In genomic region chr7:137313904-137314691, GRCm38 (mm10) we compare ENCODE assay signal across 8 mouse cellular contexts. TPM values are rescaled to one million over a fixed set of nuclear protein-coding genes. Genes with fewer than 3 reads are reported as not detected.
DNase-seq lines count a peak whose midpoint lies in the region; ATAC-seq and TF ChIP-seq lines count a peak whose summit lies in the region.

TSS of gene Ebf3 (minus strand) at chr7:137314445.

- ATAC-seq in kidney, embryonic 14.5 days (ENCODE audit: low FRiP score, low TSS enrichment), result peak; percentile 79

- no peaks in the 10 kb centered on the region for H3K9me3 ChIP-seq in heart, embryonic 10.5 days
- no peaks in the 10 kb centered on the region for H3K9me3 ChIP-seq in kidney, embryonic 14.5 days (ENCODE audit: control insufficient read depth, low read length)

- H3K4me2 ChIP-seq in kidney, embryonic 14.5 days (replicated peaks; ENCODE audit: low read depth, low read length), result peak within 1 kb of the TSS; percentile 95

- peaks cover 97% of the 10 kb centered on the region for H3K27me3 ChIP-seq in heart, embryonic 10.5 days (ENCODE audit: insufficient read depth, poor library complexity, severe bottlenecking)
- peaks cover 85% of the 10 kb centered on the region for H3K27me3 ChIP-seq in kidney, embryonic 14.5 days (ENCODE audit: control insufficient read depth, insufficient read depth, low read length)
- peaks cover 94% of the 10 kb centered on the region for H3K27me3 ChIP-seq in small intestine, adult 2 months (ENCODE audit: control insufficient read depth, insufficient read depth, low read length)

- TF ChIP-seq POLR2A in small intestine, adult 2 months (IDR thresholded peaks at IDR 0.05; ENCODE audit: low read depth, low read length), result no peak

- DNase-seq in layer of hippocampus, adult 9-11 months, result peak; percentile 30
- DNase-seq in layer of hippocampus, postnatal 25 days (ENCODE audit: extremely low spot score in 1 of 2, low spot score in 1 of 2), result no peak
- DNase-seq in embryo, embryonic 9.5 days (ENCODE audit: extremely low spot score), result peak; percentile 90
- DNase-seq in heart, embryonic 10.5 days (ENCODE audit: low spot score), result peak; percentile 90
- peak; percentile 77 for DNase-seq in lung, postnatal 14 days
- no peak for DNase-seq in layer of hippocampus, adult 9-10 months (ENCODE audit: low spot score)

- TF ChIP-seq CTCF in small intestine, adult 2 months (IDR thresholded peaks at IDR 0.05; ENCODE audit: extremely low read depth, insufficient read length, insufficient replicate concordance, low read depth, low read length), result no peak

- peak within 1 kb of the TSS; percentile 82 for H3K27ac ChIP-seq in heart, embryonic 10.5 days
- H3K27ac ChIP-seq in kidney, embryonic 14.5 days (ENCODE audit: low read depth, low read length), result no peak within 1 kb of the TSS; the same call in 1 of the 2 replicates
- H3K27ac ChIP-seq in small intestine, adult 2 months (ENCODE audit: insufficient read depth, low read depth, low read length), result no peak within 1 kb of the TSS

- H3K4me3 ChIP-seq in heart, embryonic 10.5 days, result peak within 1 kb of the TSS; percentile 70
- H3K4me3 ChIP-seq in kidney, embryonic 14.5 days (ENCODE audit: low read length), result peak within 1 kb of the TSS; percentile 54
- peak within 1 kb of the TSS; percentile 71 for H3K4me3 ChIP-seq in small intestine, adult 2 months (ENCODE audit: low read depth, low read length)

- H3K9ac ChIP-seq in kidney, embryonic 14.5 days (ENCODE audit: low read depth, low read length), result peak within 1 kb of the TSS; percentile 67

- peaks cover 61% of the 10 kb centered on the region for H3K4me1 ChIP-seq in heart, embryonic 10.5 days
- peaks cover 26% of the 10 kb centered on the region for H3K4me1 ChIP-seq in kidney, embryonic 14.5 days (ENCODE audit: control insufficient read depth, insufficient read depth, low read length)
- H3K4me1 ChIP-seq in small intestine, adult 2 months (ENCODE audit: control insufficient read depth, insufficient read depth, insufficient read length, low read length), result peaks cover 10% of the 10 kb centered on the region

- WGBS in heart, embryonic 10.5 days, result 3% methylated on average over 118 of the region's 127 CpGs
- WGBS in kidney, embryonic 14.5 days, result under 1% methylated on average over 99 of the region's 127 CpGs
- 1% methylated on average over 126 of the region's 127 CpGs for WGBS in small intestine, adult 2 months

- H3K36me3 ChIP-seq in heart, embryonic 10.5 days, result no peaks in the 10 kb centered on the region
- no peaks in the 10 kb centered on the region for H3K36me3 ChIP-seq in kidney, embryonic 14.5 days (ENCODE audit: control insufficient read depth, insufficient read depth, low read length)
- no peaks in the 10 kb centered on the region for H3K36me3 ChIP-seq in small intestine, adult 2 months (ENCODE audit: control insufficient read depth, insufficient read depth, low read length)

RNA-seq across cellular contexts. Expression of gene Ebf3, which starts in this region (rescaled TPM):
- under 1 TPM; 0.42 to 0.54 TPM for total RNA-seq in layer of hippocampus, postnatal 25 days (2021)
- polyA plus RNA-seq in heart, embryonic 10.5 days (2016; fragmentation: Nextera tagmentation; extraction: Ambion mirVana), result 1.3 and 3.5 TPM in 2 replicates
- 1.8 and 2.3 TPM in 2 replicates for polyA plus RNA-seq in kidney, embryonic 14.5 days (2014; fragmentation: Nextera tagmentation; extraction: Ambion mirVana)
- 0.50 and 0.70 TPM in 2 replicates for polyA plus RNA-seq in small intestine, adult 2 months (2012; rRNA removed)

Comparison
In these comparisons a context has a peak if more than half of its experiments do, and no peak if none do; other contexts are left out.
1. DNase-seq: peak in layer of hippocampus, adult 9-11 months (single experiment), embryo, embryonic 9.5 days (single experiment), heart, embryonic 10.5 days (single experiment) and lung, postnatal 14 days (single experiment); none in layer of hippocampus, postnatal 25 days (0 of 2) and layer of hippocampus, adult 9-10 months (single experiment).
2. Peak in every context shown above with its lines, with median percentiles within 50 percentile points of each other: H3K4me3 ChIP-seq.